Mouse (Mus musculus) kidney, adult 2 months (tissue): ENCODE measurements at regions not wholly inside any gene's neighbourhood (a gene's known extent, or its start where the extent isn't known, plus 50 kb on each side); places are given as distances from the start of the nearest gene placed in this dataset.

Experiments
- CTCF ChIP-seq: fragments of 200-500 bp; conservative IDR thresholded peaks from 2 replicates; pipeline ENCODE4 v1.5.1; 2011; ENCODE audit warnings: low read depth, mild to moderate bottlenecking, control low read depth, low read length, moderate library complexity, mixed read lengths; ENCODE audit not compliant: insufficient read depth, insufficient read length
- POLR2A ChIP-seq: fragments of 200-500 bp; IDR thresholded peaks from one replicate; pipeline ENCODE4 v1.6.1; 2011; ENCODE audit warnings: low read depth, low read length, control low read depth

DNA sequence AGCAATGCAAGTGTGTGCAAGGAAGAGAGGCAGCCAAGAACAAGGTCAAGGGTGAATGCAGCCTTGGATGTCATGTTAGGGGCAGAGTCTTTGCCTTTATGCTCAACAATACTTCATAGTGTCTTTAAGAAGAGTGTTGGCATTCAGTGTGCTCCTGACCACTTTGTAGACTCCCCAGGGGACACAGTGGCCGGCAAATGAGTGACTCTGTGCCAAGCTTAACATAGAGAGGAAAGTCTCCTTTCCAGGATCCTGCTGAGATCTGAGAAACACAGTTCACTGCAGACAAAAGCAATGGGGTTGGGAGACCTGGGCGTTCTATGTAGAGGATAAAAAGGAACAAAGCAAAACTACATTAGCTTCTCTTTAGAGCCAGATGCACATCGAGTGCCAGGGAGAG, 259.2 kb downstream of the Maf start:
- no peak for TF ChIP-seq POLR2A
- TF ChIP-seq CTCF = no peak
